Mouse (Mus musculus) midbrain, embryonic 15.5 days (tissue): Measurements from ENCODE around the gene Prcc. TPM values are rescaled to one million over a fixed set of nuclear protein-coding genes. Genes with fewer than 3 reads are reported as not detected.

Experiments used
- ATAC-seq: fragments of 200-750 bp; cut with Nextera tagmentation; replicated peaks from 2 replicates; pipeline ENCODE4 v1.8.0; 2017; ENCODE audit warnings: moderate TSS enrichment
- H3K27ac ChIP-seq: fragments of 300-500 bp; sonication (generic); 2 replicates; pipeline ENCODE4 v1.5.1; 2015; ENCODE audit warnings: mild to moderate bottlenecking, inconsistent platforms
- H3K27me3 ChIP-seq: fragments of 300-500 bp; sonication (generic); replicated peaks from 2 replicates; pipeline ENCODE4 v1.6.1; 2015; ENCODE audit warnings: inconsistent platforms
- H3K36me3 ChIP-seq: fragments of 300-500 bp; sonication (generic); replicated peaks from 2 replicates; pipeline ENCODE4 v1.6.1; 2015; ENCODE audit warnings: inconsistent platforms
- H3K4me1 ChIP-seq: fragments of 300-500 bp; sonication (generic); 2 replicates; pipeline ENCODE4 v1.6.1; 2015; ENCODE audit warnings: inconsistent platforms
- H3K4me2 ChIP-seq: fragments of 300-500 bp; sonication (generic); 2 replicates; pipeline ENCODE4 v1.6.1; 2015; ENCODE audit warnings: inconsistent platforms, mild to moderate bottlenecking, moderate library complexity
- H3K4me3 ChIP-seq: fragments of 300-500 bp; sonication (generic); 2 replicates; pipeline ENCODE4 v1.5.1; 2015; ENCODE audit warnings: mild to moderate bottlenecking, inconsistent platforms
- H3K9ac ChIP-seq: fragments of 300-500 bp; sonication (generic); 2 replicates; pipeline ENCODE4 v1.6.1; 2015; ENCODE audit warnings: mild to moderate bottlenecking, inconsistent platforms
- H3K9me3 ChIP-seq: fragments of 300-500 bp; sonication (generic); 2 replicates; pipeline ENCODE4 v1.6.1; 2016; ENCODE audit warnings: inconsistent platforms
- WGBS: fragments of 180-500 bp; shearing (Covaris S2); methylation state at CpG from one replicate; pipeline ENCODE4 v1.1.7; 2015; ENCODE audit warnings: mixed read lengths; 5-methylcytosine and 5-hydroxymethylcytosine counted together
- polyA plus RNA-seq: library from polyadenylated mRNA; unstranded; fragments of >200 nt; fragmentation: Nextera tagmentation; extraction: Ambion mirVana; gene quantifications from 2 replicates; pipeline ENCODE4 v1.2.1, GENCODE M21; 2015

Prcc gene
- polyA plus RNA-seq, result 15.8 and 17.2 TPM in 2 replicates

DNA sequence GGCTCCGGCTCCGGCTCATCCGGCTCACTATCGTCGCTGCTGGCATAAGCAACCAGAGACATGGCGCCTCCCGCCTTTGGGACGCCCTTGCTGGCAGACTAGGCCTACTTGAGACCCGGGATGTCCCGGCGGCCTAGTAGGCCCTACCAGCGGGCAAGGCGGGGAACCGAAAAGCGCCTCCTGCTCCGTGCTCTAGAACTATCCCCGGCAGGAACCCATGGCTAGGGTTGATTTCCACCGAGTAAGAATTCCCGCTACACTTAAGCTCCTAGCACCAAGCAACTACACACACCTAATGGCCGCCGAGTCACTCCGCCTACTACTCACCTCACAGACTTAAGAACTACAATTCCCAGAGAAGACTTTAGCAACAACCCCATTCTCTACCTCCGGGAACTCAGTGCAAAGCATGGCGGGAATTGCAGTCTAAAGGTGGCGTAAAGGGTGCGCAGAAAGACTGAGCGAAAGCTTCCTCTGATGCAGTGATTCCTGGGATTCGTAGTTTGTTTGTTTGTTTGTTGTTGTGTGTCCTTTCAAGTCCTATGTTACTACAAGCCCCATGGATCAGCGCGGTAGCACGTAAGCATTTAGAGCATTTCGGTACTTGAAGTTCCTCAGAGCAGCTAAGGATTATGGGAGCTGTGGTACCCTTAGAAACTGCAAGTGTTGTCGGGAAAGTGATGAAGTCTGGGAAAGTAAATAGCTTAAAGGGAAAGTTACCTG, at the start of gene Prcc:
Prcc (minus strand) TSS at position 328 of the 723 bp plus-strand sequence.
- Histone ChIP-seq H3K36me3 (peaks cover 4% of the 10 kb centered on the region; the same call in 1 of the 2 replicates), H3K4me1 (peaks cover 22% of the 10 kb centered on the region), H3K27ac (peak within 1 kb of the TSS; percentile 87), H3K27me3 (no peaks in the 10 kb centered on the region), H3K4me2 (peak within 1 kb of the TSS; percentile 82), H3K9me3 (no peaks in the 10 kb centered on the region), H3K4me3 (peak within 1 kb of the TSS; percentile 93), H3K9ac (peak within 1 kb of the TSS; percentile 80)
- WGBS, result 0% methylated on average over 33 of the region's 33 CpGs
- ATAC-seq, result peak; percentile 99

DNA sequence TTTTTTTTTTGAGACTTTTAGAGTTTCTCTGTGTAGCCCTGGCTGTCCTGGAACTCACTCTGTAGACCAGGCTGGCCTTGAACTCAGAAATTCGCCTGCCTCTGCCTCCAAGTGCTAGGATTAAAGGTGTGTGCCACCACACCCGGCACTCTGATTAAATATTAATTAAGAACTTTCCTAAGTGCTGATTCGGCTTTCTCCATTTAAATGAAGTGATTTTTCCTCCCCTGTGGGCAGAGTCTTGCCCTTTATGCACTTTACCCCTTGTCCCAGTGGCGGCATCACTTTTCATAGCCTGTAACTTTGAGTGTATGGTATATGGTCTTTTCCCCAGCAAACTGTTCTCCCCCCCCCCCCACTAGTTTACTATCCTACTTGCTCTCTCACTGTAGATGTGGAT, 49.8 kb upstream of the Prcc start:
- peaks cover 26% of the 10 kb centered on the region for H3K36me3 ChIP-seq

DNA sequence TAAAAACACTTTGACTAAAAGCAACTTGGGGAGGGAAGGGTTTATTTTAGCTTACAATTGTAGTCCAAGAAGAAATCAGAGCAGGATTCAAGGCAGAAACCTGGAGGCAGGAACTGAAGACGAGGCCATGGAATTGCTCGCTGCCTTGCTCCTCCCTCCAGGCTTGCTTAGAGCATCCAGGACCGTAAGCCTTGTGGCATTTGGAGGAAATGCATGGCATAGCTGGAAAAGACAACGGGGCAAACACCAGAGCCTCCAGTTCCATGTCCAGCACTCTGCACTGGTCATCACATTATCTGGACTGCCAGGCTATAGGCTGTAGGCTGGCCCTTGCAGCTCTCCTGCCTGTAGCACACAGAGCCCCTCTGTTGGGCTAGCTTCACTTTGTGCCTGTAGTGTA, 49.1 kb upstream of the Prcc start:
- H3K4me3 ChIP-seq, result no peak overlapping the region
- H3K9me3 ChIP-seq, result no peaks in the 10 kb centered on the region
- 60% methylated on average over 4 of the region's 4 CpGs for WGBS
- H3K4me2 ChIP-seq, result no peak overlapping the region
- ATAC-seq, result no peak
- H3K27ac ChIP-seq, result no peak overlapping the region
- peaks cover 19% of the 10 kb centered on the region for H3K36me3 ChIP-seq
- H3K27me3 ChIP-seq, result no peaks in the 10 kb centered on the region
- peaks cover 47% of the 10 kb centered on the region for H3K4me1 ChIP-seq
- no peak overlapping the region for H3K9ac ChIP-seq

More for the DNA sequence above, 49.8 kb upstream of the Prcc start:
- H3K9ac ChIP-seq, result no peak overlapping the region
- H3K4me2 ChIP-seq, result no peak overlapping the region
- H3K9me3 ChIP-seq, result no peaks in the 10 kb centered on the region
- no peaks in the 10 kb centered on the region for H3K27me3 ChIP-seq
- no peak for ATAC-seq
- H3K27ac ChIP-seq, result no peak overlapping the region
- peaks cover 47% of the 10 kb centered on the region for H3K4me1 ChIP-seq
- 83% methylated on average over 4 of the region's 4 CpGs for WGBS
- H3K4me3 ChIP-seq, result no peak overlapping the region

DNA sequence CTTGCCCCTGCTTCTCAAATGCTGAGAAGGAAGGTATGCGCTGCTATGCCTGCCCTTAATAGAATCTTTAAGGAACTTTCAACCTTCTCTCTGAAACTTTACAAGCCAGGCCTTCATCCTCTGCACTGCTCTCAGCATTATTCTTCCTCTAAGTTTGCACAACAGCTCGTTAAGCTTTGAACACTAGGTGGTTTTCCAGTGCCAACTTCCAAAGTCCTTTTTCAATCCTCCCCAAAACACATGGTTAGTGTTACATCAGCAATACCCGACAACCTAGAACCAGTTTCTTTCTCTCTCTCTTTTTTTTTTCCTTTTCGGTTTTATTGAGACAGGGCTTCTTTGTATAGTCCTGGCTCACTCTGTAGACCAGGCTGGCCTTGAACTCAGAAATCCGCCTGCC, 48.6 kb upstream of the Prcc start:
- no peaks in the 10 kb centered on the region for H3K9me3 ChIP-seq
- H3K36me3 ChIP-seq, result peaks cover 15% of the 10 kb centered on the region
- no peaks in the 10 kb centered on the region for H3K27me3 ChIP-seq
- ATAC-seq, result no peak
- H3K4me3 ChIP-seq, result no peak overlapping the region
- H3K9ac ChIP-seq, result no peak overlapping the region
- no peak overlapping the region for H3K4me2 ChIP-seq
- no peak overlapping the region for H3K27ac ChIP-seq
- peaks cover 51% of the 10 kb centered on the region for H3K4me1 ChIP-seq
- 86% methylated on average over 5 of the region's 5 CpGs for WGBS

DNA sequence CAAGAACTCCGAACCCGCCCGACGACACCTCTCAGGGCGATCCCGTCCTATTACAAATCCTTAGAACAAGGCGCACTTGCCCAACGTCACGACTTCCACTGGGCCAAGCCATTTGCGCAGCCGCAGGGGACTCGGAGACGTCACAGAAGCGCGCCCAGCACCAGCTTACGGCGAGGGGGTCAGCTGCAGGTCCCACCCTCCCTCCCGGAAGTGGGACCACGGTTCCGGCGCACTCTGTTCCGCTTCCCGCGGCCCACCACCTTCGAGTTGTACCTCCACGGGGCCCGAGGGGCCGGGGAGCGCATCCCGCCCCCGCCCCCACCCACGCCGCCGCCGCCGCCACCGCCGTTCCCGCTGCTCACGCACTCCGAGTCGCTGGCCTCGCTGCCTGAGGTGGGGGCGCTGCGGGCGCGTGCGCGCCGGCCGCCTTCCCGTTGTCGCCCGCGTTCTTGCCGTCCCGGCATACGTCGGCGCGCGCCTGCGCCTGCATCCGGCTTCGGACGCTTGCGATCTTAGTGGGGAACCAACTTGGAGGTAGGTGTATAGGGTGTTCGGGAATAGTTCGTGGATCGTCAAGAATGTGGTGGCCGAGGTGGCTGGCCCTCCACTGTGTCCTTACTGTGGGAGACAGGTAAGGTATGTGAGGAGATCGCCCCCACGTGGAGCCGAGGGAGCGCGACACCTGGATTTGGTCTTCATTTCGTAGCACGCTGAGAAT, 44.8 kb upstream of the Prcc start, which contains the start of the genes Isg20l2 and Rrnad1:
Isg20l2 (plus strand) TSS at position 237 of the 718 bp plus-strand sequence.
Rrnad1 (minus strand) TSS at position 640 of the 718 bp plus-strand sequence.
- peak within 1 kb of the TSS; percentile 77 for H3K4me2 ChIP-seq
- no peaks in the 10 kb centered on the region for H3K9me3 ChIP-seq
- peaks cover 46% of the 10 kb centered on the region for H3K4me1 ChIP-seq
- H3K27me3 ChIP-seq, result no peaks in the 10 kb centered on the region
- ATAC-seq, result peak; percentile 97
- 0 out of 2 replicates have a peak, but pooled peaks cover 7% of the 10 kb centered on the region for H3K36me3 ChIP-seq
- under 1% methylated on average over 61 of the region's 78 CpGs for WGBS
- H3K27ac ChIP-seq, result peak within 1 kb of the TSS; percentile 92
- peak within 1 kb of the TSS; percentile 88 for H3K4me3 ChIP-seq
- H3K9ac ChIP-seq, result peak within 1 kb of the TSS; percentile 82

DNA sequence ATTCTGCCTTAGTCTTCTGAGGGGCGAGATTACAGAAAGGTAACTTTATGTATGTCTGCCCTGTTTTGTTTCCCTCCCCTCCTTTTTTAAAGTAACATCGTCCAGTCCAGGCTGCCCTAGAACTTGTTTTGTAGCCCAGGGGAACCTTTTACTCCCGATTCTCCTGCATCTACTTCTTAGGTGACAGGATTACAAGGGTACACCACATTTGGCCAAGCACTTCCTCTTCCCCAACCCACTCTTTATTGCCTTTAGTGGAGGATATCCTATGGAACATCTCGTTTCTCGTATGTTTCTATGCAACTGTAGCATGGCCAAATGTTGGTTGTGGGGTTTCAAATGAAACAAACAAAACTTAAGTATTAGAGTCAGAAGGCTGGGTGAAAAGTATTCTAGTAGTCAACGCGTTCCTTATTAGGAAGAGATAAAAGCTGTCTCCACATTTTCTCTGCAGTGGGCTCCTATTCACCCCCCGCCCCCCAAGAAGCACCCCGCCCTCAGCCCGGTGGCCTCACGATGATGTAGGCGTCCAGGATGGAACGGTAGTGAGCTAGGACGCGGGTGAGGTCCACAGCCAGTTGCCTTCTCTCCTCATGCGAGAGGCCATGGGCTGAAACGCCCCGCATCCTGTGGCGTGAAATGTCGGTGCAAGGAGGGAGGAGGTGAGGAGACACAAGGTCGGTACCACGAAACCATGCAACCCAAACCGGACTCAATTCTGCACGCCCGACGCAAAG, 44.1 kb upstream of the Prcc start:
- Histone ChIP-seq H3K4me3 (peak overlapping the region; percentile 88), H3K4me2 (peak overlapping the region; percentile 77), H3K27ac (peak overlapping the region; percentile 92), H3K36me3 (peaks cover 14% of the 10 kb centered on the region; the same call in 1 of the 2 replicates), H3K9me3 (no peaks in the 10 kb centered on the region), H3K27me3 (no peaks in the 10 kb centered on the region), H3K9ac (peak overlapping the region; percentile 82), H3K4me1 (peaks cover 39% of the 10 kb centered on the region)
- WGBS, result 7% methylated on average over 26 of the region's 26 CpGs
- ATAC-seq, result peak; percentile 73

DNA sequence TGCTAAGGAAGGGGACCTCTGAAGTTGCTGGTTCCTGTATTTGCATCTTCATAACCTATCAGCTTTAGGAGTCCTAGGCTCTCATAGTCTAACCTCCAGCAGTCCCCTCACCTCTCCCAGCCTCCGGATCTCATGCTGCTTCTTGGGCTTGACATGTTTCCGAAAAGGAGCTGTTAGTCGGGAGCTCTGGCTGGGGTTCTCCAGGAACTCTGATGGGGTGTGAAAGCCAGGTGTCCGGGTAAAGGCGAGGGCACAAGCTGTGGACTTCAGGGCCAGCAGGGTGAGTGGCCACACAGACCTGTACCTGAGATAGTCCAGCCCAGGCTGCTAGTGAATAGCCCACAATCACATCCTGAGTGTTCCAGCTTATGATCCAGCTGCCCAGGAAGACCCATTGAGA, 42.0 kb upstream of the Prcc start:
- no peak overlapping the region for H3K9ac ChIP-seq
- no peak overlapping the region for H3K4me3 ChIP-seq
- H3K9me3 ChIP-seq, result no peaks in the 10 kb centered on the region
- 85% methylated on average over 5 of the region's 5 CpGs for WGBS
- peaks cover 33% of the 10 kb centered on the region; the same call in 1 of the 2 replicates for H3K36me3 ChIP-seq
- H3K27me3 ChIP-seq, result no peaks in the 10 kb centered on the region
- H3K4me2 ChIP-seq, result no peak overlapping the region
- no peak overlapping the region for H3K27ac ChIP-seq
- no peak for ATAC-seq
- H3K4me1 ChIP-seq, result peaks cover 25% of the 10 kb centered on the region

DNA sequence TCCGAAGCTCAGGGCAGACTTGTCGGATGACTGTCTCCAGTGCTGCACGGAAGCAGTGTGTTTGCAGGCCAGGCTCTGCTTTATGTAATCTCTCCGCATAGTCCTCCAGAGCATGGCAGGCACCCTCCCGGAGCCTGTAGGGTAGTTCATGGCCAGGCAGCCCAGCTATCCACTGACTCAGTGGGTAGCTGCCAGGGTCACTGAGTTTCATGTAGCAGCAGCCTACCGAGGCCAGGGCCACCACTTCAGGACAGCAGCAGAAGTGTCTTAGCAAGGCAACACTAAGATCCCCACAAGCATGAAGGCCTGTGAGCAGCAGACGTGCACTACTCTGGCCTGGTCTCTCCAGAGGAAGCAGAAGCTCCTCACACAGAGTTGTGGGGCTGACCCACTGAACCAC, 39.6 kb upstream of the Prcc start:
- 93% methylated on average over 7 of the region's 7 CpGs for WGBS
- no peak for ATAC-seq

DNA sequence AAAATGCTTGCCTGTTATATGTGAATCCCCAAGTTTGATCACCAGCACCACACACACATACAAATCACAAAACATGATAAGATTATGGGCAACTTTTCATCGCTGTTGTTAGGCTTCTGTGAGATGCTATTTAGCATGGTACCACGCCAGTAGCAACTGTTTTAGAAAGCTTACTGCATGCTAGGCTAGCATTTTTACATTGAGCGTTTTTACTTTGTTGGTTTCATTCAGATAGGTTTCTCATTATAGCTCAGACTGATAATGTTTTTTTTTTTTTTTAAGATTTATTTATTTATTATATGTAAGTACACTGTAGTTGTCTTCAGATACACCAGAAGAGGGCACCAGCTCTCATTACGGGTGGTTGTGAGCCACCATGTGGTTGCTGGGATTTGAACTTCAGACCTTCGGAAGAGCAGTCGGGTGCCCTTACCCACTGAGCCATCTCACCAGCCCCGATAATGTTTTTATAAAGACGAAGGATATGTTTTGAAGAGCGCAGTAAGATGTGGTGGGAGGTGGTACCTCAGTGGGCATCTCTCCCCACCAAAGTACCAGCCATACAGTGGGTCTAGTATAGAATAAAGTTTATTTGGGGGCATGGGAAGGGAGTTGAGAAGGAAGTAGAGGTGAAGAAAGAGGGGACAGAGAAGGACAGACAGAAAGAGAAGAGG, 35.0 kb upstream of the Prcc start:
- Histone ChIP-seq H3K4me2 (peak overlapping the region; percentile 74), H3K4me1 (peaks cover 19% of the 10 kb centered on the region), H3K27ac (no peak overlapping the region), H3K36me3 (peaks cover 38% of the 10 kb centered on the region; the same call in 1 of the 2 replicates), H3K27me3 (no peaks in the 10 kb centered on the region), H3K9ac (peak overlapping the region; percentile 47; the same call in 1 of the 2 replicates), H3K4me3 (peak overlapping the region; percentile 65), H3K9me3 (no peaks in the 10 kb centered on the region)
- 69% methylated on average over 9 of the region's 9 CpGs for WGBS
- no peak for ATAC-seq

More for the DNA sequence above, 39.6 kb upstream of the Prcc start:
- Histone ChIP-seq H3K27ac (no peak overlapping the region), H3K36me3 (peaks cover 37% of the 10 kb centered on the region; the same call in 1 of the 2 replicates), H3K4me3 (no peak overlapping the region), H3K27me3 (no peaks in the 10 kb centered on the region), H3K4me1 (peaks cover 18% of the 10 kb centered on the region), H3K9me3 (no peaks in the 10 kb centered on the region), H3K4me2 (no peak overlapping the region), H3K9ac (no peak overlapping the region)

DNA sequence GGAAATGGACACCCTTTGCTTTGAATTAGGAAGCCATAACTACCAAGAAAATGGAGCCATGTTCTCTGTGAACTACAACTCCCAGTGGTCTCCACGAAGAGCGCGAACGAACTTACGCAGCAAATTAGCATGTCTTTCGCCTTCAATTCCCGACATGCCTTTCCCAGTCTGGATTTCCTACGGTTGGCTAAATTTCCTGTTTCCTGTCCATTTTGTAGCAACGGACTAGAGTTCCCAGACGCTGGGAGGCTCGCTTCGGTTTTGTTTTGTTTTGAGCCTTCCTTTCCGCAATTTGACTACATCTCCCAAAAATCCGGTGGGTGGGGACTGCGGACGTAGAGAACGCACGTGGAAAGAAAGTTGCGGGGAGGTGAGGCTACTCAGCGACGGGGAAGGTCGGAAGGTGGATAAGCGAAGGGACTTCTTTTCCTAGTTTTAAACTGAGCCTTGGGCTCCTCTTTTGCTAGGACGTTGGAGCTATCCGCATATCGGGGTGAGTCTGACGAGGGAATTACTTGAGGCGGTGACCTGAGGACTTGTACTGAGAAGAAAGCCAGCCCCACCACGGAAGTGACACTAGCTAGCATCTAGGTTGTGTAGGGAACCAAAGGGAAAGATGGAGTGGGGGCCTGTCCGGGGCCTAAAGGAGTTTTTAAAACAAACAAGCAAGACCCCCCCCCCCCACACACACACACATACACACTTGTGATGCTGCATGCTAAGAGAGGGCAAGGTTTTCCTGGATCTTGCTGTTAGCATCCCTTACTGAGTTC, 34.1 kb upstream of the Prcc start, which contains the start of gene Mrpl24:
Mrpl24 (plus strand) TSS at position 171 of the 773 bp plus-strand sequence.
- Histone ChIP-seq H3K27me3 (no peaks in the 10 kb centered on the region), H3K4me3 (peak within 1 kb of the TSS; percentile 65), H3K9ac (peak within 1 kb of the TSS; percentile 47), H3K4me1 (peaks cover 19% of the 10 kb centered on the region), H3K27ac (peak within 1 kb of the TSS; percentile 63), H3K4me2 (peak within 1 kb of the TSS; percentile 74), H3K9me3 (no peaks in the 10 kb centered on the region), H3K36me3 (peaks cover 37% of the 10 kb centered on the region)
- under 1% methylated on average over 30 of the region's 30 CpGs for WGBS
- peak; percentile 83 for ATAC-seq

DNA sequence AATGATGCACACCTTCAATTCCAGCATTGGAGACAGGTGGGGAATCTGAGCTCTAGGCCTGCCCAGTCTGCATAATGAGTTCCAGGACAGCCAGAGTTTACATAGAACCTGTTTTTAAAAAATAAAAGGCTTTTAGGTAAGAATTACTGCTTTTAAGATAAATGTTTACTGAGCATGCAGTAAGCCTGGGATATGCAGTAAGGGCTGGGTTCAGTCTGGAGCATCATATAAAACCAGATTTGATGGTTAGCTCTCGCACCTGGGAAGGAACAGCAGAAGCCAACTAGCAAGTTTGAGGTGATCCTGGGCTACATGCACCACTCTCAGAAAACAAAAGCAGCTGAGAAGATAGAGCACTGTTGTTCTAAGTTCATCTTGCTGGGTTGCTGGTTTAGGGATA, 33.1 kb upstream of the Prcc start:
- no peak overlapping the region for H3K4me3 ChIP-seq
- peak overlapping the region; percentile 74 for H3K4me2 ChIP-seq
- H3K27ac ChIP-seq, result peak overlapping the region; percentile 63; the same call in 1 of the 2 replicates
- ATAC-seq, result peak; percentile 7; the same call in 1 of the 2 replicates
- H3K4me1 ChIP-seq, result peaks cover 19% of the 10 kb centered on the region
- no peak overlapping the region for H3K9ac ChIP-seq
- peaks cover 36% of the 10 kb centered on the region for H3K36me3 ChIP-seq
- no peaks in the 10 kb centered on the region for H3K27me3 ChIP-seq
- 95% methylated on average over 1 of the region's 1 CpGs for WGBS
- H3K9me3 ChIP-seq, result no peaks in the 10 kb centered on the region
